Mouse (Mus musculus) heart, postnatal 4 days (tissue): ENCODE measurements around the gene Prss2. TPM values are rescaled to one million over a fixed set of nuclear protein-coding genes. Genes with fewer than 3 reads are reported as not detected.
"Not testable (repeated sequence)": the region's sequence is repeated elsewhere in the genome, so short reads cannot be mapped to it uniquely, and the experiment has no call there.

Experiments used
- DNase-seq: peaks from one replicate; pipeline ENCODE4 v3.0.0; 2021
- total RNA-seq, 2 experiments: library from RNA; stranded (reverse); gene quantifications; 2 replicates each; pipeline ENCODE4 v1.2.3; 2021

Prss2 gene
- total RNA-seq, 2 experiments from 2014 or later, result not detected

- DNase-seq, result no peak
These were observed 34.8 kb downstream of the Prss2 start for GRCm38 (mm10) chr6:41556389-41556788.

- no peak for DNase-seq
These were observed 35.9 kb downstream of the Prss2 start for GRCm38 (mm10) chr6:41557468-41557867.

- DNase-seq, result no peak
These were observed 36.7 kb downstream of the Prss2 start for GRCm38 (mm10) chr6:41558271-41558670.

GRCm38 (mm10) chr6:41559331-41559730 is 37.7 kb downstream of the Prss2 start:
- no peak for DNase-seq

GRCm38 (mm10) chr6:41560273-41560672 is 38.7 kb downstream of the Prss2 start:
- DNase-seq, result no peak

- DNase-seq, result no peak
These were observed 41.0 kb downstream of the Prss2 start for GRCm38 (mm10) chr6:41562598-41562997.

GRCm38 (mm10) chr6:41563104-41563951 is 41.7 kb downstream of the Prss2 start:
- DNase-seq, result not testable (repeated sequence)

GRCm38 (mm10) chr6:41565261-41565660 is 43.7 kb downstream of the Prss2 start:
- no peak for DNase-seq

GRCm38 (mm10) chr6:41566965-41567364 is 45.4 kb downstream of the Prss2 start:
- DNase-seq, result no peak

GRCm38 (mm10) chr6:41569078-41569477 is 47.5 kb downstream of the Prss2 start:
- DNase-seq, result no peak

Other genes starting within 250 kb of the Prss2 start
- not detected for gene Try4, start 219.5 kb upstream of the Prss2 start, total RNA-seq
- gene Try5, start 204.9 kb upstream of the Prss2 start, total RNA-seq, result not detected
- not detected for gene Try10, start 167.7 kb upstream of the Prss2 start, total RNA-seq
- not detected for gene Prss3, start 144.1 kb upstream of the Prss2 start, total RNA-seq
- not detected for gene Gm5771, start 129.4 kb upstream of the Prss2 start, total RNA-seq
- gene Gm10334, start 75.6 kb upstream of the Prss2 start, total RNA-seq, result not detected
- not detected for gene Prss1, start 62.9 kb upstream of the Prss2 start, total RNA-seq
- gene Ephb6, start 83.7 kb downstream of the Prss2 start, total RNA-seq, result 1 to 10 TPM; 2.3 to 3.1 TPM
- gene Trpv6, start 114.6 kb downstream of the Prss2 start, total RNA-seq, result not detected
- gene Trpv5, start 159.0 kb downstream of the Prss2 start, total RNA-seq, result not detected
- gene Llcfc1, start 162.6 kb downstream of the Prss2 start, total RNA-seq, result not detected
- gene Kel, start 182.6 kb downstream of the Prss2 start, total RNA-seq, result under 1 TPM; 0.41 TPM